Mouse (Mus musculus): ENCODE data around the gene Dnajc30. TPM values are rescaled to one million over a fixed set of nuclear protein-coding genes. Genes with fewer than 3 reads are reported as not detected.

The Dnajc30 gene
- polyA plus RNA-seq, 1 experiment = not detected

- Histone ChIP-seq H3K4me3 (ENCODE audit: insufficient read depth, low read depth, low read length) (no peak overlapping the region), H3K4me1 (ENCODE audit: control insufficient read depth, insufficient read depth, low read length) (peaks cover 15% of the 10 kb centered on the region), H3K27ac (ENCODE audit: insufficient read depth, low read depth, low read length) (no peak overlapping the region)
- no peak for TF ChIP-seq CTCF (IDR thresholded peaks at IDR 0.05; ENCODE audit: insufficient read depth, low read depth, low read length)
- no peak for TF ChIP-seq POLR2A (IDR thresholded peaks at IDR 0.05; ENCODE audit: insufficient read depth, low read depth, low read length)
- 45% methylated on average over 26 of the region's 26 CpGs for WGBS
Measured at GRCm38 (mm10) chr5:135073349-135074150, 9.5 kb downstream of the Dnajc30 start.

GRCm38 (mm10) chr5:135075655-135076054 is 11.7 kb downstream of the Dnajc30 start:
- 67% methylated on average over 4 of the region's 4 CpGs for WGBS
- no peak overlapping the region for H3K27ac ChIP-seq (ENCODE audit: insufficient read depth, low read depth, low read length)
- H3K4me3 ChIP-seq (ENCODE audit: insufficient read depth, low read depth, low read length) = no peak overlapping the region
- peaks cover 15% of the 10 kb centered on the region for H3K4me1 ChIP-seq (ENCODE audit: control insufficient read depth, insufficient read depth, low read length)
- TF ChIP-seq POLR2A (IDR thresholded peaks at IDR 0.05; ENCODE audit: insufficient read depth, low read depth, low read length) (no peak), CTCF (IDR thresholded peaks at IDR 0.05; ENCODE audit: insufficient read depth, low read depth, low read length) (no peak)

GRCm38 (mm10) chr5:135076368-135076767 is 12.4 kb downstream of the Dnajc30 start:
- WGBS = 90% methylated on average over 14 of the region's 14 CpGs
- no peak overlapping the region for H3K27ac ChIP-seq (ENCODE audit: insufficient read depth, low read depth, low read length)
- H3K4me1 ChIP-seq (ENCODE audit: control insufficient read depth, insufficient read depth, low read length) = peaks cover 15% of the 10 kb centered on the region
- H3K4me3 ChIP-seq (ENCODE audit: insufficient read depth, low read depth, low read length) = no peak overlapping the region
- TF ChIP-seq POLR2A (IDR thresholded peaks at IDR 0.05; ENCODE audit: insufficient read depth, low read depth, low read length) = no peak
- no peak for TF ChIP-seq CTCF (IDR thresholded peaks at IDR 0.05; ENCODE audit: insufficient read depth, low read depth, low read length)

GRCm38 (mm10) chr5:135076931-135077505 is 13.0 kb downstream of the Dnajc30 start:
- TF ChIP-seq POLR2A (IDR thresholded peaks at IDR 0.05; ENCODE audit: insufficient read depth, low read depth, low read length) (no peak), CTCF (IDR thresholded peaks at IDR 0.05; ENCODE audit: insufficient read depth, low read depth, low read length) (no peak)
- peak overlapping the region; percentile 98 for H3K4me3 ChIP-seq (ENCODE audit: insufficient read depth, low read depth, low read length)
- peaks cover 15% of the 10 kb centered on the region for H3K4me1 ChIP-seq (ENCODE audit: control insufficient read depth, insufficient read depth, low read length)
- WGBS = 11% methylated on average over 14 of the region's 14 CpGs
- H3K27ac ChIP-seq (ENCODE audit: insufficient read depth, low read depth, low read length) = no peak overlapping the region

- Histone ChIP-seq H3K4me3 (ENCODE audit: insufficient read depth, low read depth, low read length) (peak within 1 kb of the TSS; percentile 98), H3K4me1 (ENCODE audit: control insufficient read depth, insufficient read depth, low read length) (peaks cover 15% of the 10 kb centered on the region), H3K27ac (ENCODE audit: insufficient read depth, low read depth, low read length) (no peak within 1 kb of the TSS)
- TF ChIP-seq CTCF (IDR thresholded peaks at IDR 0.05; ENCODE audit: insufficient read depth, low read depth, low read length) = peak; percentile 92
- peak; percentile 21; the same call in 1 of the 2 replicates for TF ChIP-seq POLR2A (IDR thresholded peaks at IDR 0.05; ENCODE audit: insufficient read depth, low read depth, low read length)
- under 1% methylated on average over 68 of the region's 83 CpGs for WGBS
Measured at GRCm38 (mm10) chr5:135077564-135078481, 13.8 kb downstream of the Dnajc30 start, which contains the start of gene Vps37d. TSS of gene Vps37d (minus strand) at chr5:135078266.

GRCm38 (mm10) chr5:135078482-135078810 is 14.4 kb downstream of the Dnajc30 start:
- Histone ChIP-seq H3K4me3 (ENCODE audit: insufficient read depth, low read depth, low read length) (peak overlapping the region; percentile 55), H3K27ac (ENCODE audit: insufficient read depth, low read depth, low read length) (no peak overlapping the region), H3K4me1 (ENCODE audit: control insufficient read depth, insufficient read depth, low read length) (peaks cover 15% of the 10 kb centered on the region)
- TF ChIP-seq CTCF (IDR thresholded peaks at IDR 0.05; ENCODE audit: insufficient read depth, low read depth, low read length) (no peak), POLR2A (IDR thresholded peaks at IDR 0.05; ENCODE audit: insufficient read depth, low read depth, low read length) (no peak)
- 1% methylated on average over 11 of the region's 11 CpGs for whole genome bisulfite sequencing

- WGBS = 89% methylated on average over 2 of the region's 2 CpGs
- TF ChIP-seq CTCF (IDR thresholded peaks at IDR 0.05; ENCODE audit: insufficient read depth, low read depth, low read length) = no peak
- TF ChIP-seq POLR2A (IDR thresholded peaks at IDR 0.05; ENCODE audit: insufficient read depth, low read depth, low read length) = no peak
- H3K27ac ChIP-seq (ENCODE audit: insufficient read depth, low read depth, low read length) = no peak overlapping the region
- H3K4me3 ChIP-seq (ENCODE audit: insufficient read depth, low read depth, low read length) = no peak overlapping the region
- peaks cover 15% of the 10 kb centered on the region for H3K4me1 ChIP-seq (ENCODE audit: control insufficient read depth, insufficient read depth, low read length)
Measured at GRCm38 (mm10) chr5:135079578-135079977, 15.6 kb downstream of the Dnajc30 start.

- Histone ChIP-seq H3K4me1 (ENCODE audit: control insufficient read depth, insufficient read depth, low read length) (peaks cover 15% of the 10 kb centered on the region), H3K4me3 (ENCODE audit: insufficient read depth, low read depth, low read length) (no peak overlapping the region), H3K27ac (ENCODE audit: insufficient read depth, low read depth, low read length) (no peak overlapping the region)
- 88% methylated on average over 5 of the region's 5 CpGs for WGBS
- no peak for TF ChIP-seq CTCF (IDR thresholded peaks at IDR 0.05; ENCODE audit: insufficient read depth, low read depth, low read length)
- no peak for TF ChIP-seq POLR2A (IDR thresholded peaks at IDR 0.05; ENCODE audit: insufficient read depth, low read depth, low read length)
Measured at GRCm38 (mm10) chr5:135080539-135080938, 16.5 kb downstream of the Dnajc30 start.

Measured in olfactory bulb, adult 2 months (tissue).